Mouse (Mus musculus): Measurements from ENCODE around the gene Slc22a4. TPM values are rescaled to one million over a fixed set of nuclear protein-coding genes. Genes with fewer than 3 reads are reported as not detected.

Gene Slc22a4
- polyA plus RNA-seq (2015; fragmentation: Nextera tagmentation; extraction: Ambion mirVana): 5.9 TPM in 2 replicates

- 2% methylated on average over 60 of the region's 61 CpGs for WGBS
- Histone ChIP-seq H3K4me1 (peaks cover 27% of the 10 kb centered on the region), H3K9me3 (replicated peaks) (no peaks in the 10 kb centered on the region), H3K36me3 (no peaks in the 10 kb centered on the region), H3K4me2 (peak within 1 kb of the TSS; percentile 97), H3K27ac (replicated peaks) (peak within 1 kb of the TSS; percentile 67), H3K4me3 (replicated peaks) (peak within 1 kb of the TSS; percentile 58), H3K9ac (replicated peaks) (peak within 1 kb of the TSS; percentile 62), H3K27me3 (replicated peaks) (peaks cover 13% of the 10 kb centered on the region)
- ATAC-seq (ENCODE audit: low FRiP score): peak; percentile 84
These were observed at the start of gene Slc22a4 for GRCm38 (mm10) chr11:54028044-54028951. Slc22a4 (minus strand) TSS chr11:54028090.

GRCm38 (mm10) chr11:54076101-54076500 lies 48.2 kb upstream of the Slc22a4 start:
- 83% methylated on average over 1 of the region's 1 CpGs for WGBS
- ATAC-seq (ENCODE audit: low FRiP score): no peak
- no peaks in the 10 kb centered on the region for H3K9me3 ChIP-seq (replicated peaks)

GRCm38 (mm10) chr11:54075353-54075752 lies 47.5 kb upstream of the Slc22a4 start:
- Histone ChIP-seq H3K4me1 (no peaks in the 10 kb centered on the region), H3K4me2 (no peak overlapping the region)
- ATAC-seq (ENCODE audit: low FRiP score): no peak

More at GRCm38 (mm10) chr11:54076101-54076500, 48.2 kb upstream of the Slc22a4 start:
- no peak overlapping the region for H3K27ac ChIP-seq (replicated peaks)
- no peaks in the 10 kb centered on the region for H3K4me1 ChIP-seq
- H3K27me3 ChIP-seq (replicated peaks): no peaks in the 10 kb centered on the region
- H3K4me3 ChIP-seq (replicated peaks): no peak overlapping the region
- no peak overlapping the region for H3K9ac ChIP-seq (replicated peaks)
- no peaks in the 10 kb centered on the region for H3K36me3 ChIP-seq
- no peak overlapping the region for H3K4me2 ChIP-seq

GRCm38 (mm10) chr11:54073291-54073690 lies 45.4 kb upstream of the Slc22a4 start:
- Histone ChIP-seq H3K4me3 (replicated peaks) (no peak overlapping the region), H3K27ac (replicated peaks) (no peak overlapping the region), H3K36me3 (no peaks in the 10 kb centered on the region), H3K27me3 (replicated peaks) (peaks cover 1% of the 10 kb centered on the region; the same call in 1 of the 2 replicates), H3K4me2 (no peak overlapping the region), H3K9ac (replicated peaks) (no peak overlapping the region), H3K4me1 (peaks cover 9% of the 10 kb centered on the region; the same call in 1 of the 2 replicates), H3K9me3 (replicated peaks) (no peaks in the 10 kb centered on the region)
- 31% methylated on average over 4 of the region's 4 CpGs for WGBS
- ATAC-seq (ENCODE audit: low FRiP score): no peak

More at GRCm38 (mm10) chr11:54075353-54075752, 47.5 kb upstream of the Slc22a4 start:
- Histone ChIP-seq H3K4me3 (replicated peaks) (no peak overlapping the region), H3K9ac (replicated peaks) (no peak overlapping the region), H3K27me3 (replicated peaks) (no peaks in the 10 kb centered on the region), H3K27ac (replicated peaks) (no peak overlapping the region), H3K36me3 (no peaks in the 10 kb centered on the region), H3K9me3 (replicated peaks) (no peaks in the 10 kb centered on the region)
- WGBS: 77% methylated on average over 6 of the region's 6 CpGs

- H3K4me2 ChIP-seq: no peak overlapping the region
- no peak for ATAC-seq (ENCODE audit: low FRiP score)
- peaks cover 5% of the 10 kb centered on the region; the same call in 1 of the 2 replicates for H3K27me3 ChIP-seq (replicated peaks)
- H3K27ac ChIP-seq (replicated peaks): no peak overlapping the region
- H3K4me1 ChIP-seq: peaks cover 15% of the 10 kb centered on the region
- H3K4me3 ChIP-seq (replicated peaks): no peak overlapping the region
- WGBS: 89% methylated on average over 5 of the region's 5 CpGs
- H3K9ac ChIP-seq (replicated peaks): no peak overlapping the region
- H3K9me3 ChIP-seq (replicated peaks): no peaks in the 10 kb centered on the region
- no peaks in the 10 kb centered on the region for H3K36me3 ChIP-seq
These were observed 44.0 kb upstream of the Slc22a4 start for GRCm38 (mm10) chr11:54071726-54072445.

- H3K4me2 ChIP-seq: peak within 1 kb of the TSS; percentile 93
- peak within 1 kb of the TSS; percentile 56 for H3K4me3 ChIP-seq (replicated peaks)
- peak; percentile 55 for ATAC-seq (ENCODE audit: low FRiP score)
- peak within 1 kb of the TSS; percentile 58 for H3K9ac ChIP-seq (replicated peaks)
- peak within 1 kb of the TSS; percentile 52 for H3K27ac ChIP-seq (replicated peaks)
- WGBS: 2% methylated on average over 47 of the region's 61 CpGs
- H3K27me3 ChIP-seq (replicated peaks): peaks cover 5% of the 10 kb centered on the region; the same call in 1 of the 2 replicates
- peaks cover 21% of the 10 kb centered on the region for H3K4me1 ChIP-seq
- H3K36me3 ChIP-seq: no peaks in the 10 kb centered on the region
- no peaks in the 10 kb centered on the region for H3K9me3 ChIP-seq (replicated peaks)
These were observed 40.9 kb upstream of the Slc22a4 start, which contains the start of gene Pdlim4 for GRCm38 (mm10) chr11:54068520-54069371. Pdlim4 (minus strand) TSS chr11:54069014.

- WGBS: 47% methylated on average over 4 of the region's 4 CpGs
- no peak for ATAC-seq (ENCODE audit: low FRiP score)
- Histone ChIP-seq H3K36me3 (no peaks in the 10 kb centered on the region), H3K4me1 (peaks cover 28% of the 10 kb centered on the region), H3K27ac (replicated peaks) (peak overlapping the region; percentile 52; the same call in 1 of the 2 replicates), H3K4me3 (replicated peaks) (peak overlapping the region; percentile 56), H3K9me3 (replicated peaks) (no peaks in the 10 kb centered on the region), H3K9ac (replicated peaks) (peak overlapping the region; percentile 58; the same call in 1 of the 2 replicates), H3K27me3 (replicated peaks) (peaks cover 5% of the 10 kb centered on the region; the same call in 1 of the 2 replicates), H3K4me2 (peak overlapping the region; percentile 93)
These were observed 40.2 kb upstream of the Slc22a4 start for GRCm38 (mm10) chr11:54067996-54068519.

- Histone ChIP-seq H3K27me3 (replicated peaks) (peaks cover 5% of the 10 kb centered on the region; the same call in 1 of the 2 replicates), H3K27ac (replicated peaks) (0 out of 2 replicates have a peak overlapping the region, but pooled peaks have one; percentile 23), H3K4me3 (replicated peaks) (peak overlapping the region; percentile 56), H3K4me2 (peak overlapping the region; percentile 93), H3K9me3 (replicated peaks) (no peaks in the 10 kb centered on the region), H3K9ac (replicated peaks) (0 out of 2 replicates have a peak overlapping the region, but pooled peaks have one; percentile 58), H3K36me3 (no peaks in the 10 kb centered on the region), H3K4me1 (peaks cover 33% of the 10 kb centered on the region)
- ATAC-seq (ENCODE audit: low FRiP score): no peak
- 40% methylated on average over 12 of the region's 12 CpGs for WGBS
These were observed 39.6 kb upstream of the Slc22a4 start for GRCm38 (mm10) chr11:54067318-54067995.

- Histone ChIP-seq H3K36me3 (no peaks in the 10 kb centered on the region), H3K9me3 (replicated peaks) (no peaks in the 10 kb centered on the region), H3K4me1 (peaks cover 43% of the 10 kb centered on the region), H3K27me3 (replicated peaks) (peaks cover 5% of the 10 kb centered on the region; the same call in 1 of the 2 replicates), H3K4me2 (peak overlapping the region; percentile 93), H3K27ac (replicated peaks) (no peak overlapping the region), H3K9ac (replicated peaks) (no peak overlapping the region), H3K4me3 (replicated peaks) (no peak overlapping the region)
- ATAC-seq (ENCODE audit: low FRiP score): no peak
- WGBS: 96% methylated on average over 5 of the region's 5 CpGs
These were observed 38.5 kb upstream of the Slc22a4 start for GRCm38 (mm10) chr11:54066400-54066799.

GRCm38 (mm10) chr11:54065915-54066178 lies 38.0 kb upstream of the Slc22a4 start:
- Histone ChIP-seq H3K4me3 (replicated peaks) (no peak overlapping the region), H3K27ac (replicated peaks) (no peak overlapping the region), H3K27me3 (replicated peaks) (peaks cover 5% of the 10 kb centered on the region; the same call in 1 of the 2 replicates), H3K36me3 (no peaks in the 10 kb centered on the region), H3K4me2 (no peak overlapping the region), H3K9me3 (replicated peaks) (no peaks in the 10 kb centered on the region), H3K4me1 (peaks cover 47% of the 10 kb centered on the region), H3K9ac (replicated peaks) (no peak overlapping the region)
- 87% methylated on average over 4 of the region's 4 CpGs for WGBS
- no peak for ATAC-seq (ENCODE audit: low FRiP score)

Data from neural tube, embryonic 15.5 days (tissue).